Mouse (Mus musculus) MEL (cell line): ENCODE data around the gene Hoxb8. TPM values are rescaled to one million over a fixed set of nuclear protein-coding genes. Genes with fewer than 3 reads are reported as not detected.

Experiments used
- DNase-seq: peaks from one replicate; pipeline ENCODE4 v3.0.0; 2011; ENCODE audit warnings: low read depth, low spot score
- H3K27ac ChIP-seq: 2 replicates; pipeline ENCODE4 v1.5.1; 2012; ENCODE audit warnings: low read depth, mild to moderate bottlenecking, control low read depth, low read length, moderate library complexity; ENCODE audit not compliant: control insufficient read depth
- H3K27me3 ChIP-seq, 2 experiments: fragments of 150-350 bp in 1 of 2; sonication (generic) in 1 of 2; 2 replicates each; pipeline ENCODE4 v1.6.1; 2012; ENCODE audit warnings: low read length in 2 of 2, mild to moderate bottlenecking in 2 of 2, improper control_type of control experiment in 1 of 2, moderate library complexity in 1 of 2; ENCODE audit not compliant: insufficient read depth in 2 of 2, control insufficient read depth in 1 of 2
- H3K36me3 ChIP-seq, 2 experiments: 2 replicates each; pipeline ENCODE4 v1.6.1; 2012 to 2014; ENCODE audit warnings: low read length in 2 of 2, improper control_type of control experiment in 1 of 2, inconsistent platforms in 1 of 2, mild to moderate bottlenecking in 1 of 2; ENCODE audit not compliant: insufficient read depth in 2 of 2, control insufficient read depth in 1 of 2
- H3K4me1 ChIP-seq, 2 experiments: fragments of 150-350 bp in 1 of 2; sonication (generic) in 1 of 2; 2 replicates each; pipeline ENCODE4 v1.6.1; 2012; ENCODE audit warnings: low read length in 2 of 2, improper control_type of control experiment in 1 of 2, mild to moderate bottlenecking in 1 of 2; ENCODE audit not compliant: insufficient read depth in 2 of 2, control insufficient read depth in 1 of 2
- H3K4me3 ChIP-seq, 2 experiments: fragments of 150-350 bp in 1 of 2; sonication (generic) in 1 of 2; 2 replicates each; pipeline ENCODE4 v1.5.1; 2012; ENCODE audit warnings: low read depth in 2 of 2, low read length in 2 of 2, mild to moderate bottlenecking in 2 of 2, moderate library complexity in 2 of 2, control low read depth in 1 of 2, improper control_type of control experiment in 1 of 2; ENCODE audit not compliant: control insufficient read depth in 1 of 2, insufficient read depth in 1 of 2
- H3K79me2 ChIP-seq: 2 replicates; pipeline ENCODE4 v1.6.1; 2012; ENCODE audit warnings: mild to moderate bottlenecking, low read length, moderate library complexity; ENCODE audit not compliant: control insufficient read depth, poor library complexity, insufficient read depth
- H3K9ac ChIP-seq: 2 replicates; pipeline ENCODE4 v1.6.1; 2012; ENCODE audit warnings: low read depth, mild to moderate bottlenecking, control low read depth, low read length, moderate library complexity; ENCODE audit not compliant: control insufficient read depth, poor library complexity, severe bottlenecking
- H3K9me3 ChIP-seq: fragments of 150-350 bp; sonication (generic); replicated peaks from 2 replicates; pipeline ENCODE4 v1.6.1; 2012; ENCODE audit warnings: mild to moderate bottlenecking, low read length, improper control_type of control experiment, moderate library complexity; ENCODE audit not compliant: insufficient read depth
- CHD2 ChIP-seq: IDR thresholded peaks from 2 replicates; pipeline ENCODE4 v1.6.1; 2011; ENCODE audit warnings: low read length, improper control_type of control experiment
- ELF1 ChIP-seq: IDR thresholded peaks from 2 replicates; pipeline ENCODE4 v1.6.1; 2014; ENCODE audit warnings: low read depth, mild to moderate bottlenecking, inconsistent platforms, low read length, improper control_type of control experiment, moderate library complexity
- ETS1 ChIP-seq: IDR thresholded peaks from 2 replicates; pipeline ENCODE4 v1.6.1; 2012; ENCODE audit warnings: low read depth, mild to moderate bottlenecking, inconsistent platforms, low read length, improper control_type of control experiment, moderate library complexity
- GABPA ChIP-seq: IDR thresholded peaks from 2 replicates; pipeline ENCODE4 v1.6.1; 2012; ENCODE audit warnings: low read depth, mild to moderate bottlenecking, inconsistent platforms, low read length, improper control_type of control experiment, moderate library complexity
- JUND ChIP-seq: IDR thresholded peaks from 2 replicates; pipeline ENCODE4 v1.6.1; 2011; ENCODE audit warnings: low read depth, mild to moderate bottlenecking, improper control_type of control experiment, low read length
- KAT2A ChIP-seq: conservative IDR thresholded peaks from 2 replicates; pipeline ENCODE4 v1.6.1; 2012; ENCODE audit warnings: low read depth, low read length, improper control_type of control experiment, inconsistent platforms
- MAX ChIP-seq: IDR thresholded peaks from 2 replicates; pipeline ENCODE4 v1.6.1; 2011; ENCODE audit warnings: low read length, improper control_type of control experiment
- MAZ ChIP-seq: IDR thresholded peaks from 2 replicates; pipeline ENCODE4 v1.6.1; 2012; ENCODE audit warnings: low read depth, mild to moderate bottlenecking, inconsistent platforms, low read length, improper control_type of control experiment
- MXI1 ChIP-seq: IDR thresholded peaks from 2 replicates; pipeline ENCODE4 v1.6.1; 2011; ENCODE audit warnings: mild to moderate bottlenecking, low read depth, low read length, improper control_type of control experiment
- MYB ChIP-seq: IDR thresholded peaks from 2 replicates; pipeline ENCODE4 v1.6.1; 2011; ENCODE audit warnings: mild to moderate bottlenecking, low read depth, low read length, improper control_type of control experiment
- MYC ChIP-seq: IDR thresholded peaks from 2 replicates; pipeline ENCODE4 v1.6.1; 2011; ENCODE audit warnings: low read depth, mild to moderate bottlenecking, low read length, improper control_type of control experiment, moderate library complexity
- NRF1 ChIP-seq: IDR thresholded peaks from 2 replicates; pipeline ENCODE4 v1.6.1; 2014; ENCODE audit warnings: low read depth, mild to moderate bottlenecking, inconsistent platforms, low read length, improper control_type of control experiment, moderate library complexity; ENCODE audit not compliant: poor library complexity, insufficient read depth, severe bottlenecking
- POLR2A ChIP-seq, 2 experiments: IDR thresholded peaks; 2 replicates each; pipeline ENCODE4 v1.6.1; 2011 to 2012; ENCODE audit warnings: low read length in 2 of 2, mild to moderate bottlenecking in 2 of 2, control low read depth in 1 of 2, improper control_type of control experiment in 1 of 2, low read depth in 1 of 2, moderate library complexity in 1 of 2; ENCODE audit not compliant: control insufficient read depth in 1 of 2, insufficient read depth in 1 of 2, poor library complexity in 1 of 2
- POLR2AphosphoS2 ChIP-seq: IDR thresholded peaks from 2 replicates; pipeline ENCODE4 v1.6.1; 2011; ENCODE audit warnings: low read length, improper control_type of control experiment
- POLR2AphosphoS5 ChIP-seq: IDR thresholded peaks from 2 replicates; pipeline ENCODE4 v1.6.1; 2012; ENCODE audit warnings: low read depth, borderline replicate concordance, mild to moderate bottlenecking, inconsistent platforms, low read length, moderate library complexity, mixed read lengths
- RCOR1 ChIP-seq: IDR thresholded peaks from 2 replicates; pipeline ENCODE4 v1.6.1; 2012; ENCODE audit warnings: low read depth, mild to moderate bottlenecking, inconsistent platforms, low read length, improper control_type of control experiment
- SIN3A ChIP-seq: IDR thresholded peaks from 2 replicates; pipeline ENCODE4 v1.6.1; 2012; ENCODE audit warnings: low read length, improper control_type of control experiment, inconsistent platforms
- SMC3 ChIP-seq: IDR thresholded peaks from 2 replicates; pipeline ENCODE4 v1.6.1; 2011; ENCODE audit warnings: low read depth, low read length, improper control_type of control experiment
- TAL1 ChIP-seq: IDR thresholded peaks from 2 replicates; pipeline ENCODE4 v1.6.1; 2012; ENCODE audit warnings: mild to moderate bottlenecking, inconsistent platforms, low read length, moderate library complexity, mixed read lengths
- TBP ChIP-seq: IDR thresholded peaks from 2 replicates; pipeline ENCODE4 v1.8.0; 2011; ENCODE audit warnings: low read depth, low read length, improper control_type of control experiment
- TCF12 ChIP-seq: IDR thresholded peaks from 2 replicates; pipeline ENCODE4 v1.6.1; 2014; ENCODE audit warnings: low read depth, mild to moderate bottlenecking, inconsistent platforms, low read length, improper control_type of control experiment, moderate library complexity
- USF1 ChIP-seq: IDR thresholded peaks from 2 replicates; pipeline ENCODE4 v1.6.1; 2014; ENCODE audit warnings: low read depth, mild to moderate bottlenecking, inconsistent platforms, low read length, improper control_type of control experiment, moderate library complexity
- USF2 ChIP-seq, 2 experiments: IDR thresholded peaks; 2 replicates each; pipeline ENCODE4 v1.6.1; 2011 to 2012; ENCODE audit warnings: improper control_type of control experiment in 2 of 2, low read length in 2 of 2, borderline replicate concordance in 1 of 2, inconsistent platforms in 1 of 2, low read depth in 1 of 2, mild to moderate bottlenecking in 1 of 2; ENCODE audit not compliant: insufficient read depth in 1 of 2
- ZMIZ1 ChIP-seq: IDR thresholded peaks from 2 replicates; pipeline ENCODE4 v1.6.1; 2012; ENCODE audit warnings: low read depth, mild to moderate bottlenecking, inconsistent platforms, low read length, improper control_type of control experiment, moderate library complexity
- polyA plus RNA-seq, 2 experiments: library from polyadenylated mRNA; stranded (reverse) in 1 of 2; unstranded in 1 of 2; fragments of >175 nt in 1 of 2; fragments of >200 nt in 1 of 2; gene quantifications; 2 replicates each; pipeline versions ENCODE4 v1.2.1 to v1.2.4; 2012; ENCODE audit warnings: low replicate concordance in 2 of 2, low read depth in 1 of 2; ENCODE audit not compliant: insufficient read length in 2 of 2, insufficient read depth in 1 of 2, missing spikeins in 1 of 2
- total RNA-seq: library from RNA; depleted of rRNA; stranded (reverse); fragments of 300-350 nt; gene quantifications from 2 replicates; pipeline ENCODE4 v1.2.3, GENCODE M21; 2012

Hoxb8 gene
- total and polyA plus RNA-seq, 3 experiments: not detected

- DNase-seq: no peak
- Histone ChIP-seq H3K4me3 (no peak overlapping the region), H3K36me3 (no peaks in the 10 kb centered on the region), H3K79me2 (no peaks in the 10 kb centered on the region), H3K9me3 (no peaks in the 10 kb centered on the region), H3K27ac (no peak overlapping the region), H3K9ac (no peak overlapping the region)
- TF ChIP-seq TAL1 (no peak), MXI1 (no peak), MAZ (no peak), GABPA (no peak), ETS1 (no peak), MYB (no peak), TCF12 (no peak), SIN3A (no peak), SMC3 (no peak), TBP (no peak), MAX (no peak), POLR2AphosphoS2 (no peak), MYC (no peak), POLR2A (IDR thresholded peaks at IDR 0.05; ENCODE audit: control insufficient read depth in 1 of 2, insufficient read depth in 1 of 2, low read depth in 1 of 2, low read length in 2 of 2, poor library complexity in 1 of 2) (no peak), RCOR1 (no peak)
- TF ChIP-seq, all 39 proteins: peak for 0
- Histone ChIP-seq H3K27me3 (peaks cover 2 to 7% of the 10 kb centered on the region in 2 experiments), H3K4me1 (no peaks in the 10 kb centered on the region)
These were observed 2.5 kb downstream of the Hoxb8 start for GRCm38 (mm10) chr11:96284041-96284749.

GRCm38 (mm10) chr11:96284774-96285734 lies 3.3 kb downstream of the Hoxb8 start:
- DNase-seq: no peak
- no peaks in the 10 kb centered on the region for H3K9me3 ChIP-seq
- H3K4me1 ChIP-seq: no peaks in the 10 kb centered on the region
- H3K4me3 ChIP-seq: no peak overlapping the region
- no peaks in the 10 kb centered on the region for H3K36me3 ChIP-seq
- no peak overlapping the region for H3K27ac ChIP-seq
- TF ChIP-seq USF2 (IDR thresholded peaks at IDR 0.05; ENCODE audit: borderline replicate concordance in 1 of 2, insufficient read depth in 1 of 2, low read depth in 1 of 2, low read length in 2 of 2): no peak
- no peak for TF ChIP-seq ELF1
- TF ChIP-seq JUND: no peak
- no peak for TF ChIP-seq KAT2A
- no peak for TF ChIP-seq GABPA
- TF ChIP-seq NRF1: no peak
- TF ChIP-seq MYC: no peak
- TF ChIP-seq MYB: no peak
- no peak for TF ChIP-seq USF1
- TF ChIP-seq SIN3A: no peak
- no peak for TF ChIP-seq POLR2AphosphoS5
- no peak for TF ChIP-seq RCOR1
- no peak for TF ChIP-seq ETS1
- TF ChIP-seq ZMIZ1: no peak
- no peak for TF ChIP-seq CHD2
- no peak overlapping the region for H3K9ac ChIP-seq
- H3K27me3 ChIP-seq: peaks cover 5 to 7% of the 10 kb centered on the region in 2 experiments
- H3K79me2 ChIP-seq: no peaks in the 10 kb centered on the region
